Mouse (Mus musculus) heart, embryonic 13.5 days (tissue): ENCODE measurements around the gene Oaz3. TPM values are rescaled to one million over a fixed set of nuclear protein-coding genes. Genes with fewer than 3 reads are reported as not detected.

Source experiments
- ATAC-seq: fragments of 200-750 bp; cut with Nextera tagmentation; 2 replicates; pipeline ENCODE4 v1.8.0; 2017; ENCODE audit warnings: moderate TSS enrichment; ENCODE audit not compliant: insufficient number of reproducible peaks, low FRiP score, low TSS enrichment; ENCODE audit errors: extremely low read depth
- H3K27ac ChIP-seq: fragments of 300-500 bp; sonication (generic); replicated peaks from 2 replicates; pipeline ENCODE4 v1.5.1; 2015; ENCODE audit warnings: moderate library complexity, mild to moderate bottlenecking, inconsistent platforms
- H3K27me3 ChIP-seq: fragments of 300-500 bp; sonication (generic); replicated peaks from 2 replicates; pipeline ENCODE4 v1.6.1; 2015; ENCODE audit warnings: mild to moderate bottlenecking, inconsistent platforms
- H3K36me3 ChIP-seq: fragments of 300-500 bp; sonication (generic); 2 replicates; pipeline ENCODE4 v1.6.1; 2015; ENCODE audit warnings: mild to moderate bottlenecking, inconsistent platforms
- H3K4me1 ChIP-seq: fragments of 300-500 bp; sonication (generic); 2 replicates; pipeline ENCODE4 v1.6.1; 2015; ENCODE audit warnings: inconsistent platforms
- H3K4me2 ChIP-seq: fragments of 300-500 bp; sonication (generic); 2 replicates; pipeline ENCODE4 v1.6.1; 2015; ENCODE audit warnings: inconsistent platforms, mild to moderate bottlenecking, moderate library complexity
- H3K4me3 ChIP-seq: fragments of 300-500 bp; sonication (generic); 2 replicates; pipeline ENCODE4 v1.5.1; 2015; ENCODE audit warnings: moderate library complexity, mild to moderate bottlenecking, inconsistent platforms
- H3K9ac ChIP-seq: fragments of 300-500 bp; sonication (generic); 2 replicates; pipeline ENCODE4 v1.6.1; 2015; ENCODE audit warnings: inconsistent platforms, mild to moderate bottlenecking, moderate library complexity
- H3K9me3 ChIP-seq: fragments of 300-500 bp; sonication (generic); 2 replicates; pipeline ENCODE4 v1.6.1; 2016; ENCODE audit warnings: inconsistent platforms
- whole genome bisulfite sequencing: fragments of 180-500 bp; shearing (Covaris S2); methylation state at CpG from one replicate; pipeline ENCODE4 v1.1.7; 2015; ENCODE audit warnings: mixed read lengths; 5-methylcytosine and 5-hydroxymethylcytosine counted together
- polyA plus RNA-seq: library from polyadenylated mRNA; unstranded; fragments of >200 nt; fragmentation: Nextera tagmentation; extraction: Ambion mirVana; gene quantifications from 2 replicates; pipeline ENCODE4 v1.2.1, GENCODE M21; 2015

Oaz3 gene
- polyA plus RNA-seq, 1 experiment from 2014 or later = 0.27 TPM

- Histone ChIP-seq H3K27ac (no peak overlapping the region), H3K9ac (no peak overlapping the region)
- 47% methylated on average over 3 of the region's 3 CpGs for WGBS
These were observed 60.2 kb downstream of the Oaz3 start for GRCm38 (mm10) chr3:94383476-94383875.

More at GRCm38 (mm10) chr3:94383476-94383875, 60.2 kb downstream of the Oaz3 start:
- Histone ChIP-seq H3K9me3 (no peaks in the 10 kb centered on the region), H3K4me2 (no peak overlapping the region), H3K27me3 (peaks cover 5% of the 10 kb centered on the region; the same call in 1 of the 2 replicates), H3K36me3 (no peaks in the 10 kb centered on the region), H3K4me1 (peaks cover 4% of the 10 kb centered on the region; the same call in 1 of the 2 replicates), H3K4me3 (no peak overlapping the region)
- no peak for ATAC-seq

Other genes with a start within 250 kb of the Oaz3 start
- gene Gm5286, start 247.2 kb downstream of the Oaz3 start, polyA plus RNA-seq = not detected in 2 replicates
- not detected in 2 replicates for gene Gm4778, start 179.9 kb downstream of the Oaz3 start, polyA plus RNA-seq
- 10.6 and 10.8 TPM in 2 replicates for gene Them4, start 133.8 kb downstream of the Oaz3 start, polyA plus RNA-seq
- gene Them5, start 101.8 kb downstream of the Oaz3 start, polyA plus RNA-seq = not detected in 2 replicates
- 0.31 and 0.52 TPM in 2 replicates for gene C2cd4d, start 81.5 kb downstream of the Oaz3 start, polyA plus RNA-seq
- 3.3 and 3.6 TPM in 2 replicates for gene Rorc, start 71.1 kb downstream of the Oaz3 start, polyA plus RNA-seq
- 0.08 TPM in 2 replicates for gene Lingo4, start 45.4 kb downstream of the Oaz3 start, polyA plus RNA-seq
- 8.6 and 8.8 TPM in 2 replicates for gene Tdrkh, start 30.6 kb downstream of the Oaz3 start, polyA plus RNA-seq
- 59.8 and 62.9 TPM in 2 replicates for gene Mrpl9, start 597 bp downstream of the Oaz3 start, polyA plus RNA-seq
- gene Celf3, start 34.4 kb upstream of the Oaz3 start, polyA plus RNA-seq = 1.5 and 1.6 TPM in 2 replicates
- 4.0 and 4.4 TPM in 2 replicates for gene Riiad1, start 36.4 kb upstream of the Oaz3 start, polyA plus RNA-seq
- 32.8 and 36.0 TPM in 2 replicates for gene Snx27, start 138.8 kb upstream of the Oaz3 start, polyA plus RNA-seq
- not detected in 2 replicates for gene Gm10972, start 199.2 kb upstream of the Oaz3 start, polyA plus RNA-seq
- 5.9 and 6.4 TPM in 2 replicates for gene Tuft1, start 215.0 kb upstream of the Oaz3 start, polyA plus RNA-seq
- 1.3 and 1.7 TPM in 2 replicates for gene Selenbp2, start 249.6 kb upstream of the Oaz3 start, polyA plus RNA-seq